Mouse (Mus musculus): ENCODE data around the gene Rcor3. TPM values are rescaled to one million over a fixed set of nuclear protein-coding genes. Genes with fewer than 3 reads are reported as not detected.

Gene Rcor3
- total and polyA plus RNA-seq, 3 experiments: 6.7 to 15.5 TPM; not detected in 1

GRCm38 (mm10) chr1:192136561-192137290 lies 1.1 kb downstream of the Rcor3 start:
- peaks cover 17% of the 10 kb centered on the region for H3K79me2 ChIP-seq (ENCODE audit: control insufficient read depth, insufficient read depth, low read length, poor library complexity)
- H3K4me3 ChIP-seq (ENCODE audit: control insufficient read depth in 1 of 2, insufficient read depth in 1 of 2, low read depth in 2 of 2, low read length in 2 of 2): peak overlapping the region; percentile 86 to 97
- H3K27ac ChIP-seq (ENCODE audit: control insufficient read depth, low read depth, low read length): peak overlapping the region; percentile 57
- peaks cover 4 to 6% of the 10 kb centered on the region in 2 experiments; a peak in 1 of 4 replicates for H3K4me1 ChIP-seq (ENCODE audit: control insufficient read depth in 1 of 2, insufficient read depth in 2 of 2, low read length in 2 of 2)
- peaks cover 0 to 11% of the 10 kb centered on the region in 2 experiments; a peak in 2 of 4 replicates for H3K36me3 ChIP-seq (ENCODE audit: control insufficient read depth in 1 of 2, insufficient read depth in 2 of 2, low read length in 2 of 2)
- no peaks in the 10 kb centered on the region for H3K9me3 ChIP-seq (replicated peaks; ENCODE audit: insufficient read depth, low read length)
- peak overlapping the region; percentile 85 for H3K9ac ChIP-seq (ENCODE audit: control insufficient read depth, low read depth, low read length, poor library complexity, severe bottlenecking)
- TF ChIP-seq RCOR1 (IDR thresholded peaks at IDR 0.05; ENCODE audit: low read depth, low read length) (no peak), SMC3 (IDR thresholded peaks at IDR 0.05; ENCODE audit: low read depth, low read length) (no peak), MAX (IDR thresholded peaks at IDR 0.05; ENCODE audit: low read length) (0 out of 2 replicates have a peak, but pooled peaks have one; percentile 27), GABPA (IDR thresholded peaks at IDR 0.05; ENCODE audit: low read depth, low read length) (no peak), USF1 (IDR thresholded peaks at IDR 0.05; ENCODE audit: low read depth, low read length) (peak; percentile 80), ZC3H11A (IDR thresholded peaks at IDR 0.05; ENCODE audit: low read depth, low read length) (0 out of 2 replicates have a peak, but pooled peaks have one; percentile 8), NRF1 (IDR thresholded peaks at IDR 0.05; ENCODE audit: insufficient read depth, low read depth, low read length, poor library complexity, severe bottlenecking) (no peak), GATA1 (IDR thresholded peaks at IDR 0.05; ENCODE audit: low read depth, low read length) (no peak), MYB (IDR thresholded peaks at IDR 0.05; ENCODE audit: low read depth, low read length) (no peak), RAD21 (IDR thresholded peaks at IDR 0.05; ENCODE audit: low read depth, low read length) (no peak), BHLHE40 (IDR thresholded peaks at IDR 0.05; ENCODE audit: borderline replicate concordance, low read depth, low read length) (peak; percentile 25; the same call in 1 of the 2 replicates), SIN3A (IDR thresholded peaks at IDR 0.05; ENCODE audit: low read length) (peak; percentile 47; the same call in 1 of the 2 replicates), POLR2AphosphoS2 (IDR thresholded peaks at IDR 0.05; ENCODE audit: low read length) (peak; percentile 65; the same call in 1 of the 2 replicates), CHD1 (IDR thresholded peaks at IDR 0.05; ENCODE audit: low read depth, low read length) (no peak), TBP (IDR thresholded peaks at IDR 0.05; ENCODE audit: low read depth, low read length) (no peak), USF2 (IDR thresholded peaks at IDR 0.05; ENCODE audit: borderline replicate concordance in 1 of 2, insufficient read depth in 1 of 2, low read depth in 1 of 2, low read length in 2 of 2) (0 out of 4 replicates have a peak, but pooled peaks of 1 of the 2 experiments have one; percentile 27), KAT2A (conservative IDR thresholded peaks at IDR 0.05; ENCODE audit: low read depth, low read length) (no peak), POLR2A (IDR thresholded peaks at IDR 0.05; ENCODE audit: control insufficient read depth in 1 of 2, insufficient read depth in 1 of 2, low read depth in 1 of 2, low read length in 2 of 2, poor library complexity in 1 of 2) (peak; percentile 57 to 59; a peak in 2 of 4 replicates), NELFE (IDR thresholded peaks at IDR 0.05; ENCODE audit: low read depth, low read length) (peak; percentile 67), ETS1 (IDR thresholded peaks at IDR 0.05; ENCODE audit: low read depth, low read length) (0 out of 2 replicates have a peak, but pooled peaks have one; percentile 12), CHD2 (IDR thresholded peaks at IDR 0.05; ENCODE audit: low read length) (no peak), UBTF (IDR thresholded peaks at IDR 0.05; ENCODE audit: borderline replicate concordance, insufficient read depth, low read depth, low read length) (no peak), ZKSCAN1 (IDR thresholded peaks at IDR 0.05; ENCODE audit: low read depth, low read length) (no peak)
- DNase-seq (ENCODE audit: low read depth, low spot score): peak; percentile 89
- H3K27me3 ChIP-seq (ENCODE audit: control insufficient read depth in 1 of 2, insufficient read depth in 2 of 2, low read length in 2 of 2): no peaks in the 10 kb centered on the region

Data from MEL (cell line).